Mouse (Mus musculus) inflammation-experienced regulatory T-cells, adult 6 months (primary cell): ENCODE measurements around the gene Snx3. TPM values are rescaled to one million over a fixed set of nuclear protein-coding genes. Genes with fewer than 3 reads are reported as not detected.

Experiments
- ATAC-seq: one replicate; pipeline ENCODE4 v1.8.0; 2017
- polyA plus RNA-seq, 3 experiments: library from polyadenylated mRNA; unstranded; fragments of 100-300 nt; shearing (Covaris generic); gene quantifications; one replicate each; pipeline ENCODE4 v1.2.1; 2017

The Snx3 gene
- 100 to 1,000 TPM; 198 to 221 (median 215) TPM for polyA plus RNA-seq

GRCm38 (mm10) chr10:42501775-42502348, at the start of gene Snx3:
Gene Snx3, plus strand, starts transcription at chr10:42502030.
- peak; percentile 84 for ATAC-seq

GRCm38 (mm10) chr10:42454266-42454665, 47.6 kb upstream of the Snx3 start:
- no peak for ATAC-seq

- no peak for ATAC-seq
Observed at GRCm38 (mm10) chr10:42454690-42455089, 47.1 kb upstream of the Snx3 start.

- ATAC-seq: no peak
Observed at GRCm38 (mm10) chr10:42455981-42456380, 45.8 kb upstream of the Snx3 start.

GRCm38 (mm10) chr10:42457557-42458191, 44.2 kb upstream of the Snx3 start:
- no peak for ATAC-seq

GRCm38 (mm10) chr10:42464224-42464623, 37.6 kb upstream of the Snx3 start:
- no peak for ATAC-seq

- ATAC-seq: no peak
Observed at GRCm38 (mm10) chr10:42464805-42465204, 37.0 kb upstream of the Snx3 start.

GRCm38 (mm10) chr10:42474946-42475514, 26.8 kb upstream of the Snx3 start:
- ATAC-seq: no peak

GRCm38 (mm10) chr10:42476774-42477475, 24.9 kb upstream of the Snx3 start:
- ATAC-seq: no peak

- ATAC-seq: peak; percentile 10
Observed at GRCm38 (mm10) chr10:42477550-42478340, 24.1 kb upstream of the Snx3 start.

GRCm38 (mm10) chr10:42478341-42478720, 23.5 kb upstream of the Snx3 start, which contains the start of gene Afg1l:
Gene Afg1l, minus strand, starts transcription at chr10:42478565.
- ATAC-seq: peak; percentile 94

- ATAC-seq: no peak
Observed at GRCm38 (mm10) chr10:42480719-42481118, 21.1 kb upstream of the Snx3 start.

- ATAC-seq: no peak
Observed at GRCm38 (mm10) chr10:42488606-42489296, 13.1 kb upstream of the Snx3 start.

GRCm38 (mm10) chr10:42491158-42491557, 10.7 kb upstream of the Snx3 start:
- no peak for ATAC-seq

- ATAC-seq: no peak
Observed at GRCm38 (mm10) chr10:42492027-42492771, 9.6 kb upstream of the Snx3 start.

GRCm38 (mm10) chr10:42493000-42493399, 8.8 kb upstream of the Snx3 start:
- ATAC-seq: no peak

GRCm38 (mm10) chr10:42500611-42501010, 1.2 kb upstream of the Snx3 start:
- no peak for ATAC-seq

- ATAC-seq: peak; percentile 2
Observed at GRCm38 (mm10) chr10:42501161-42501560, 669 bp upstream of the Snx3 start.

GRCm38 (mm10) chr10:42502349-42503111, 700 bp downstream of the Snx3 start:
- ATAC-seq: peak; percentile 30

GRCm38 (mm10) chr10:42504096-42504710, 2.4 kb downstream of the Snx3 start:
- no peak for ATAC-seq
